Mouse (Mus musculus): Measurements from ENCODE around the gene Gm8439.

Gm8439 gene

DNA sequence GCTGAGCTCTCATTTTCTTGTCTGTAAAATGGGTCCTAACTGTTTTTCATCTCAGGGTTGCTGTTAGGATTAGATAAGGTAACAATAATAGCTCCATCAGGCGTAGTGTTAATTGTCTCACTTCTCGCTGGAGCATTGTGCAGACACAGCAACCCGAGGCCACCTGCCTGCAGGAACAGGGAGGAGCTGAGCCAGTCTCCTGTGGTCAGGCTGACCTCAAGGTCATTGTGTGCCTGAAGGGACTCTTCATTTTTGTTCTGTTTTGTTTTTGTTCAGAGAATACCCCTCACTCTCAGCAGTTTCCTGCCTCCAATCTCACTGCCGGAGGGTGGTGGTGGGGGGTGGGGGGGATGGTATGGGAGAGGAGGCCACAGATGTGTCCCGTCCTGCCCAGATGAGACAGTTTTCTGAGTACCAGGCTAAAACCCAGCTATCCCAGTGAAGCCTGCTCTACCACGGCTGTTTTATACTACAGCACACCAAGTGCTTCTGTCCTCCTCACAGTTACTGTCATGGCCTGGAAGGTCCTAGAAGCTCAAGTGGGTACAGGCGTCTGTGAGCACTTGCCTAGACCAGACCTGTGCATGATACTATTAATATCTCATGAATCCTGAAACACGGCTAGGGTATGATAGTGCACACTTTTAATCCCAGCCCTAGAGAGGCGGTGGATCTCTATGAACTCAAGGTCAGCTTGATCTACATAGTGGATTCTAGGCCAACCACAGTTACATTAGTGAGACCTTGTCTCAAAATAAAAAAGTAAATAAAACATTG lies 23.9 kb downstream of the Gm8439 start:
- DNase-seq (ENCODE audit: extremely low spot score, low spot score), result peak; percentile 36

DNA sequence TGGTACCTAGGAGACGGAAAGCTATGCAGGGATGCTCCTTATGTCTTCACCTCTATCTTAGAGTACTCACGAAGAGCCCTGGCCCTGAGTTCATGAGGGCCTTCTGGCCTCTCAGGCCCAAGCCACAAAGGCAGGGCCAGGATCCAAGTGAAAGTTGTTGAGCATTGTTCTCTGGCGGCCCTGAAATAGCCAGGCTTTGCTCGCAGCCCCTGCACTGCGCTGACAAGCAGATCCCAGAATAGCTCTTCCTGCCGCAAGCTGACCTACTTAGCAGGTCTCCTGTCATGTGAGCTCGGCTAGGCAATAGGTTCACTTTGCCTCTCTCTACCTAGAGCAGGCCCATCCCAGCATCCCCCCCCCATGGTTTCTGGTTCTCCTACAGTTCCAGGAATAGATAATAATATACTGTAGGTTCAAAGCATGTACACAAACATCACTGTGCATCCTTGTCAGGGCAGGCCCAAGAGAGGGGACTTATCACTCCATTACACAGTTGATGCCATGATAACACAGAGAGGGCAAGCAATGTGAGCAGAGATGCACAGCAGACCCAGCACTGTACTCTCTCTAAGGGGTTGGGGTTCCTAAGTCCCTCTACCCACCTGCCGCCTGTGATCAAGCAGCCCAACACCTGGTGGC lies 25.3 kb downstream of the Gm8439 start:
- DNase-seq (ENCODE audit: extremely low spot score, low spot score), result no peak

- DNase-seq (ENCODE audit: extremely low spot score, low spot score), result no peak
Observed at GRCm38 (mm10) chr4:120614644-120615043, 26.1 kb downstream of the Gm8439 start.

DNA sequence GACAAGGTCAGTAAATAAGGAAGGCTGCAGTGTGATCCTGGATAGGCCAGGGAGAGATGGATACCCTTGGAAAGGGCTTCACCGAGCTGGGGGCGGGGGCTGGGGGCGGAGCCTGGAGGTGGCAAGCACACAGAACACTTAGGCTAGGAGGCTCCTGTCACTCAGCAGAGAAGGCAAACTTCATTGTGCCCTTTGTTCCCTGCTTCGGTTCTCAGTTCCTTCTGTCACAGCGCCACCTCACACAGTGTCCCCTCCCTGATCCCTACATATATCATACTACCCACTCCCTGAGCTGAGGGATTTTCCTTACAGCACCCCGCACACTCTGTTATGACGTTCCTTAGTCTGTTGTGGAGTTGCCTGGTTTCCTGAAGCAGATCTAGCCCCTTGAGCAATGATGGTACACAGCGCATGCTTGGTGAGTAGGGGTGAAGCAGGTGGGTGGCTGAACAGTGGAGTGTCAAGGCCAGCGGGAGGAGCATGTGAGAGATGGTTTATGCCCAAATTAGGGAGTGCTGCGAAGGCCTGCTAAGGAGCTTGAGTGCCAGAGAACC lies 27.1 kb downstream of the Gm8439 start:
- peak; percentile 34 for DNase-seq (ENCODE audit: extremely low spot score, low spot score)

DNA sequence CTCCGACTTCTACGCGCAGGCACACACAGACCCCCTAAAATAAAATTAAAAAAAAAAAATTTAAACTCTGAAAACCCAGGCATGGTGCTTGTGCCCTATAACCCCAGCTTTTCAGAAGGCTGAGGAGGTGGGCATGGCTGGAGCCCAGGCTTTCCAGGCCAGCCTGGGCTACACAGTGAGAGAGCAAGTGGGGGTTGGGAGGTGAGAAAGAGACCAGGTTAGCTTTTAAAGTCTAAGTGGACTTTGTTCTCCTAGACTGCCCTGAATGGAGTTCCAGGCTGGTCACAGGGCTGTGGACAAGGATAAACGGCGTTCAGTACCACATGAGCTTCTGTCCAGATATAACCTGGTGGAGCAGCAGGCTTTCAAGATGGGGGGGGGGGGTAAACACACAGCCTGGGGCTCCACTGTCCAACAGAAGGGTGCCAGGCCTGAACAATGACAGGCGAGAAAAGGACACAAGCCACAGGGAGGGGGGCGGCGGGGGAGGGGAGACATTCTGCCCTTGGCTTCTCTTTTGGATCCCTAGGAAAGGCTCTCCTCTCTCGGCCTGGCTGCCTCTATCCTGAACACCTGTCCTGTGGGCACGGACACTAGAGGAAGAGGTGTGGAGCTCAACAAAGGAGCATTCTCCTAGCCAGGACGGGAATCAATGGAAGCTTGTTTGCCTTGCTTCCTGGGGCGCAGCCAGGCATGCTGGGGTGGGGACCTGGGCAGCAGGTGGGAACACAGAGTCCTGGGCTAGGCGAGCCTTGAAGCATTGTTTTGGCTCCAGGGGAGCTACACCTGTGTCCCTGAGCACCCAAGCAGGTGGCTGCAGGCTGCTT lies 27.9 kb downstream of the Gm8439 start:
- DNase-seq (ENCODE audit: extremely low spot score, low spot score), result no peak

GRCm38 (mm10) chr4:120627728-120628127 lies 39.2 kb downstream of the Gm8439 start:
- DNase-seq (ENCODE audit: extremely low spot score, low spot score), result no peak

DNA sequence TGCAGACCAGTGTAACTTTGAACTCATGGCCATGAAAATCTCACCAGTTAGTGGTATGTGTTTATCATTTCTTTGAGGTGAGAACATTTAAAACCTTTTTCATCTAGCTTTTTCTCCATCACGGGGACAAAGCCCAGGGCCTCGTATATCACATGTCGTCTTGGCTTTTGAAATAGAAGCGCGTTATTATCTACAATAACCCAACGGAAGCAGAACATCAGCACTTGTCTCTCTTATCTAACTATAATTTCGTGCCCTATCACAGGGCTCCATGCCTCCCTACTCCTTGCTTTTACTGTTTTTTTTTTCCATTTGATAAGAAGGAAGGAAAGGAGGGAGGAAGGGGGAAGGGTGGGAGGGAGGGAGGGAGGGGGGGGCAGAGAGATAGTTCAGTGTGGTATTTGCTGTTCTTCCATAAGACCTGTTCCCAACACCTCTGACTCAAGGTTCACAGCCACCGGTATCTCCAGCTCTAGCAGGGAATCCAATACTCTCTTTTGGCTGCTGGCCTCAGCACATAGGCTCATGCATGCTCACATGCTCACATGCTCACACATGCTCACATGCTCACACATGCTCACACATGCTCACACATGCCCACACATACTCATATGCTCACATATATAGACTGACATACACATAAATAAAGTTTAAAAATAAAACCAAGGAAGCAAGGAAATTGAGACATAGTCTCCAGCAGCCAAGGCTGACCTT lies 41.8 kb downstream of the Gm8439 start:
- no peak for DNase-seq (ENCODE audit: extremely low spot score, low spot score)

DNA sequence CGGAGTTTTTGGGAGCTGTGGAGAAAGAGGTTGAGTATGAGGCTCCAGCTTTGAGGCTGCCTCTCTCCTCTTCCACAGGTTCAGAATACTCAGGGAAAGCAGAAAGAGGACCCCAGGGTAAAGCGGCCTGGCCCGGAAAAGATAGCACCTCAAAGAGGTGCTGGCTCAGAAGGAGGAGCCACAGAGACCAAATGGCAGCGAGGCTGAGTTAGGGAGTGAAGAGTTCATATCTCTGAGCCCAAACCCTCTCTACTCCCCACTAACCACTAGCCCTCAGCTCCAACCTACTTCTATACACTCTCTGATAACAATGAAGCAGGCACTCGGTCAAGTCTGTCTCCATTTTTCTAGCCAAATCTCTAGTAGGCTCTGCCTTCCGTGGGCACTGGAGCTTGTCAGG lies 43.3 kb downstream of the Gm8439 start:
- DNase-seq (ENCODE audit: extremely low spot score, low spot score), result no peak

DNA sequence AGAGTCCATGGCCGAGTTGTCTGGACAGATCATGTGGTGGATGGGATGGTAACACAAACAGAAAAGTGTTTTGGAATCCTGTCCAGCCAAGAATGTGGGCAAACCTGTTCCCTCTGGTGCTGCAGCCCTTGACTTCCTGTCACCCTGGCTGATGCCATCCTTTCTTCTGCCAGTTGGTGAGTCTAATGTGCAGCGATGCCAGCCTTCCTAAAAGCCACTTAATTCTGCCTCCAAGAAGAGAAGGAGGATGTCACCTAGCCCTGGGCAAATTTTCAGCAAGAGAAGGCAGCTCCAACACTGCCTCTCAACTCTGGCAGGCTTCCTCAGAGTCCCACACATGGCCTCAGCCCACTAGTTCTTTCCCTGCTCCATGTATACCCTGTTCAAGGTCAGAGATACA lies 46.8 kb downstream of the Gm8439 start:
- DNase-seq (ENCODE audit: extremely low spot score, low spot score), result no peak

GRCm38 (mm10) chr4:120641946-120642345 lies 53.4 kb downstream of the Gm8439 start:
- DNase-seq (ENCODE audit: extremely low spot score, low spot score), result no peak

- DNase-seq (ENCODE audit: extremely low spot score, low spot score), result no peak
Observed at GRCm38 (mm10) chr4:120643899-120644298, 55.4 kb downstream of the Gm8439 start.

GRCm38 (mm10) chr4:120649369-120650207 lies 61.0 kb downstream of the Gm8439 start:
- peak; percentile 54 for DNase-seq (ENCODE audit: extremely low spot score, low spot score)

- DNase-seq (ENCODE audit: extremely low spot score, low spot score), result no peak
Observed at GRCm38 (mm10) chr4:120650208-120650592, 61.7 kb downstream of the Gm8439 start.

- DNase-seq (ENCODE audit: extremely low spot score, low spot score), result no peak
Observed at GRCm38 (mm10) chr4:120655898-120656297, 67.4 kb downstream of the Gm8439 start.

All from neural tube, embryonic 10.5 days (tissue).